Mouse (Mus musculus) spleen, adult 2 months (tissue): ENCODE measurements around the gene Fbrs.

Experiments used
- CTCF ChIP-seq: fragments of 200-500 bp; IDR thresholded peaks from 2 replicates; pipeline ENCODE4 v1.5.1; 2011; ENCODE audit warnings: mild to moderate bottlenecking, inconsistent platforms; ENCODE audit not compliant: insufficient read depth, insufficient read length, insufficient replicate concordance; ENCODE audit errors: extremely low read depth
- POLR2A ChIP-seq: fragments of 200-500 bp; IDR thresholded peaks from 2 replicates; pipeline ENCODE4 v1.6.1; 2011; ENCODE audit warnings: low read depth, low read length, inconsistent platforms

- TF ChIP-seq CTCF (no peak), POLR2A (no peak)
These were observed 34.8 kb downstream of the Fbrs start for GRCm38 (mm10) chr7:127513781-127514180.
